Mouse (Mus musculus) thymus, postnatal 0 days (tissue): ENCODE measurements around the gene Olfr414. TPM values are rescaled to one million over a fixed set of nuclear protein-coding genes. Genes with fewer than 3 reads are reported as not detected.

ENCODE experiments used
- DNase-seq: peaks from one replicate; pipeline ENCODE4 v3.0.0-alpha.2; 2015; ENCODE audit warnings: low spot score
- polyA plus RNA-seq: library from polyadenylated mRNA; unstranded; fragments of >200 nt; fragmentation: Nextera tagmentation; extraction: Ambion mirVana; gene quantifications from 2 replicates; pipeline ENCODE4 v1.2.1, GENCODE M21; 2015

Gene Olfr414
- polyA plus RNA-seq = not detected in 2 replicates

DNA sequence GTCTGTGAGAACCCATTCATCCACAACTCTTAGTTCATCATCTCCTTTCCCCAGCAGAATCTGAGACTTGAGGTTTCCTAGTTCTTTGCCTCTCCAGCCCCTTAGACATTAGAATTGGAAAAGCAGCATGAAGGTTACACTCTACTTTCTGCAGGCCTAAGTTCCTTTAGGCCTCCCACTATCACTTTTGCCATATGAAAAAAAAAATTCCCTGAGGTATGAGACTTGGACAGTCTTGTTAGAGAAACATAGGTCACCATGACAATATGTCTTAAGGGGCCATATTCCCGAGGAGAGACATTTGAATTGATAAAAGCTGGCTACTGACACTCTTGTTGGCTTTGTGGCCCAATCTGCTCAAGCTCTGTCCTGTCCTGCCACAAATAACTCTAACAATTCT is at the start of gene Olfr414:
Gene Olfr414, plus strand, starts transcription at position 301 of the 400 bp plus-strand sequence.
- DNase-seq = no peak

DNA sequence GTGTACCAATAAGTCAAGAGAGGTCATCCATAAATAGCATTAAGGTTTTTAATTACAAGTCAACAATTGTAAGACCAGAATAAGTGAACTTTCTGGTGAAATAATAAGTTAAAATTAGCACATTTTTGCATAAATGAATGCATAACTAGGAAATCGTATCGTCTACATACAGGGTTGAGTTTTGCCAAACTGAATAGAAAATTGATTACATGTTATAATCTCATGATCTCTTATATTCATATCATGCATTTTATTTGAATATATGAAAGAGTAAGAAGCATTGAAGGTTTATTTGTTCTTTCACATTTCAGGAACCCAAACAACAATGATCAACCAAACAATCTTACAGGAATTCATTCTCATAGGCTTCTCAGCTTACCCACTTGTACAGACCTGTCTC is 33.1 kb upstream of the Olfr414 start, which contains the start of gene Olfr248:
Gene Olfr248, plus strand, starts transcription at position 301 of the 400 bp plus-strand sequence.
- no peak for DNase-seq

DNA sequence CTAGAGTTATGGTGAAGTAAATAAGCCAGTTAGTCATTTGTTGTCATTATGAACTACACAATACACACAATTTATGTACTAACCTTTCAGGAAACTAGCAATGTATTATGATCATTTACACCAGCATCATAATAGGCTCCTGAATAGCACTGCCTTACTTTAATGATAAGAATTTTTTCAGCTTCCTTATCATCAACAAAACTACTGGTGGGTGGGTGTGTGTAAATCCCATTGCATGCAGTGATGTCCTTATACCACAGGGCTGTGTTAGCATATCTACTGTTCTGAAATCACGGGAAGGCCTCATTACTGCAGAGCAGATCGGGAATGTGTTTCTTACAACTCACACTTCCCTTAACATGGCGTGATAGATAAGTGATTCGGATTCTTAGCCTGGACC is 905 bp upstream of the Olfr414 start:
- DNase-seq = no peak

DNA sequence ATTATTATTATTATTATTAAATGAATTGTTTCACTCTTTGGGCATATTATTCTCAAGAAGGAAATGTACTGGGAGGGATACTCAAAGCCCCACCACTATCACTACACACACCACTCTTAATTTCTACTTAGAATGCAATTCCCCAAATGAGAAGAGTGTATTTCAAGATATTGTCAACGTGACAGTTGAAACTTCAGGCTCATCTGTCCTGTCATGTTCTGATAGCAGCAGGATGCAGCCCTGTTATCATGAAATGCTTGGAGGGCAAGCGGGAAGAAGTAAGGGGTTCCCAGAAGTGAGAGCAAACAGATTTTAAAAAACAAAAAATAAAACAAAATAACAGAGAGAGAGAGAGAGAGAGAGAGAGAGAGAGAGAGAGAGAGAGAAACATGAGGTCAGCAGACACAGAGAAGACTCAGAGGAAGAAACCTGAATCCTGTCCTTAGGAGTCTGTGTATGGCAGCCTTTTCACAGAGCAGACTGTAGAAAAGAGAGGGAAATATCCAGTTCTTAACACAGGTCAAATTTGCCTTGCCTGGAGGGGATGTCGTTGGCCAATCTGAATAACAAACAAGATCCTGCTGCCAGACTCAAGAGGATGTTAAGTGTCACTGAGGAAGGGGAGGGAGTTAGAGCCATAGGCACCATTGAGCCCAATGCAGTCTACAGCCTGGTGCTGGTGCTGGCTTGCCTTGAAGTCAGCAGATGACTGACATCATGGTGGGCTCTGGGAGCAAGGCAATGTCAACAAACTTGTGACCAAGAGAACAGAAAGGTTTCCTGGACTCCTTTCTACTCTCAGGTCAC is 2.5 kb downstream of the Olfr414 start:
- DNase-seq = no peak

DNA sequence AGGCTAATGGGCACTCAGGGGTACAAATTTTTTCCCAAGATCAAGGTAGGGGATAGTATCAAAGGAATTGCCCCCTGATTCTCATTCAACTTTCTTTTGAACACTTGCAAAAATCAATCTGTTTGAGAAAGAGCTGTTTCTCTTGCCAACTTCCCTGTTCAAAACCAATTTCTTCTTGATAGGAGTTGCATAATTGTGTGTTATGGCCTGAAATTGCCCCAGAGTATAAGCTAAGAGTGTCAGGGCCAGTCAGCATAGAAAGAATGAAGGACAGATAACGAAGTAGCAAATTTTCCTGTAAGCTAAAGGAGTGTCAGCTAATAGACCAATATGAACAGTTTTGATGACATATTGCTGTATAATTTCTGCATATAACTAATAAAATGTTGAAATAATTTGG is 3.5 kb downstream of the Olfr414 start:
- DNase-seq = no peak

DNA sequence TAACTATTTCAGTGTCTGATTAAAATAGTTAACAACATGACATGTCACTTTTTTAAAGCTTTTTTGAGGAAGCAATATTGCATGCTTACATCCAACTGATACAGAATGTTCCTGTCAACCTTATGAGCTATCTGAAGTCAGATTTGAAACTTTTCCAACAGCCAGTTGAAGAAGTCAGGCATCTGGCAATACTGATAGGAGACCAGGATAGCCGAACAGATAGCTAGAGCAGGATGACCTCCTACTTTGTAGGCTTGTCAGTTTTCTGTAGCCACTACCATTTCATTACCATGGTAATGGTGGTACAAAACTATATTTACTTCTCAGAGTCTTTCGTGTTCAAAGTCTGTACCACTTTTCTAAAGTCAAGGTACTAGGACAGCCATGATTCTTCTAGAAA is 4.5 kb downstream of the Olfr414 start:
- no peak for DNase-seq

GRCm38 (mm10) chr1:174434121-174434520 is 10.3 kb downstream of the Olfr414 start:
- no peak for DNase-seq

- DNase-seq = no peak
Observed at GRCm38 (mm10) chr1:174441782-174442181, 17.9 kb downstream of the Olfr414 start, which contains the start of gene Olfr220. Gene Olfr220, plus strand, starts transcription at chr1:174442082.

DNA sequence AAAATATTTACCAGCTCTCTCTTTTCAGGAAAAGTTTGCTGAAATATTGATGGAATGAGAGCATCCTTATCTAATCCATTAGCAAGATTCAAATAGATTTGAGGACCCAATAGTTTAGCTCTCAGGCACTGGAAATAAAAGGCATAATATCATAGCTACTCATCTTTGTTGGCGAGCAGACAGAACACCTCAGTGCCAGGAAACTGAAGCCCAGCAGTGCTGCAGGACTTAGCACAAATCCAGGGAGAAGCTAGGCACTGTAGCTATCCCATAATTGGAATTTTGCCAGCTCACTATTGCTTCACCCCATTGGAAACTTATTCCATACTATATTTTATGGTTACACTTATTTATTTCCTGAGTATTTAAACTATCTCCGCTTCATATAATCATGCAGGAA is 31.2 kb downstream of the Olfr414 start:
- no peak for DNase-seq

DNA sequence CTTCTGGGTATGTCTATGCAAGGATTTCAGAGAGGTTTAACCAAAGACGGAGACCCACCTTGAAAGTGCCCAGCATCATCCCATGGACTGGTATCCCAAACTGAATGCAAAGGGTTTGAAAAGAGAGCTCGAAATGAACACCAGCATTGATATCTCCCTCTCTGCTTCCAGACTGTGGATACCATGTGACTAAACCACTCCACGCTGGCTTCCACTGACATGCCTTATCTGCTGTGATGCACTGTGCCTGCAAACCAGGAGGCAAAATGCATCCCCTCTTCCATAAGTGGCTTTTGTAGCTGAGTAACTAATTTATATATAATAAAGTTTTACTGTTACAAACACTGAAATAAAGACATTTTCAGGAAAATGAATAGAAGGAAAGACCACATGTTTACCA is 41.5 kb downstream of the Olfr414 start:
- DNase-seq = no peak

- peak; percentile 14 for DNase-seq
Observed at GRCm38 (mm10) chr1:174466240-174466639, 42.4 kb downstream of the Olfr414 start.

GRCm38 (mm10) chr1:174469736-174470135 is 45.9 kb downstream of the Olfr414 start:
- peak; percentile 45 for DNase-seq

- no peak for DNase-seq
Observed at GRCm38 (mm10) chr1:174482567-174482966, 58.7 kb downstream of the Olfr414 start.

Other genes with a start within 250 kb of the Olfr414 start
- not detected in 2 replicates for gene Olfr419, start 172.0 kb upstream of the Olfr414 start, polyA plus RNA-seq
- 0.18 TPM in 1 of 2 replicates, not detected in the other for gene Mptx1, start 93.5 kb upstream of the Olfr414 start, polyA plus RNA-seq
- not detected in 2 replicates for gene Olfr417, start 58.9 kb upstream of the Olfr414 start, polyA plus RNA-seq
- gene Olfr248, start 33.0 kb upstream of the Olfr414 start, polyA plus RNA-seq = not detected in 2 replicates
- gene Olfr220, start 18.0 kb downstream of the Olfr414 start, polyA plus RNA-seq = not detected in 2 replicates
- gene Fmn2, start 77.8 kb downstream of the Olfr414 start, polyA plus RNA-seq = 0.08 and 0.25 TPM in 2 replicates